Mouse (Mus musculus): ENCODE measurements at regions not wholly inside any gene's neighbourhood (a gene's known extent, or its start where the extent isn't known, plus 50 kb on each side); places are given as distances from the start of the nearest gene placed in this dataset.
"Not testable (repeated sequence)": the region's sequence is repeated elsewhere in the genome, so short reads cannot be mapped to it uniquely, and the experiment has no call there.

- ATAC-seq (ENCODE audit: poor library complexity, severe bottlenecking) = no peak
Measured at GRCm38 (mm10) chr7:75360874-75361273, 51.8 kb upstream of the Sv2b start.

DNA sequence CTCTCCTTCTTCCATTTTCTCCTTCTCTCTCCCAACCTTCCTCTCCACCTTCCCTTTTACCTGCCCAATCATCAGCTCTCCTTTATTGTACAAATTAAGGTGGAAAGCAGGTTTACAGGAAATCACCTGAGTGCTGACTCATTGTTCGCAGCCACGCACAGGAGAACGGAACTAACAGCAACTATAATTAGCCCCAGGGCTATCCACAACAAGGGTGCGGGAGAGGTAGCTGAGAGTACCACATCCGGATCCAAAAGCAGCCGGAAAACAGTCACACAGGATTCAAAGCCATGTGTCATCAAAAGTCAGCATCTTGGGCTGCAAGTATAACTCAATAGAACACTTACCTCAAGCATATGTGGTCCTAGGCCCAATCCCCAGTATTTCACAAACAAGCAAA, 53.5 kb upstream of the Sv2b start:
- peak; percentile 47 for ATAC-seq (ENCODE audit: poor library complexity, severe bottlenecking)

DNA sequence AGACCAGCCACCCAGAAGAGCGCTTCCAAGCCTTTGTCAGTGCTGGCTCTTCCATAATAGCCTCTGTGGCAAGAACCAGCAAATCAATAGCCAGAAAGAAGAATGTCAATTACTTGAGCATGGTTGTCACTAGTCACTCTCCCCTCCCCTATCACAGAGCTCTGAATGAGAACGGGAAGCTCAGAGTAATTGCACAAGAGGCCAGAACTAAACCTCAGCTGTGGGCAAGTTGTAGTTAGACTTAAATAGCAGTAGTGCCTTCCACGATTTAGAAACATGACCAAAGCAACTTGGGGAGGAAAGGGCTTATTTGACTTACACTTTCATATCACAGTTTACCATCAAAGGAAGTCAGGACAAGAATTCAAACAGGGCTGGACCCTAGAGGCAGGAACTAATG, 56.4 kb upstream of the Sv2b start:
- peak; percentile 82 for ATAC-seq (ENCODE audit: poor library complexity, severe bottlenecking)

DNA sequence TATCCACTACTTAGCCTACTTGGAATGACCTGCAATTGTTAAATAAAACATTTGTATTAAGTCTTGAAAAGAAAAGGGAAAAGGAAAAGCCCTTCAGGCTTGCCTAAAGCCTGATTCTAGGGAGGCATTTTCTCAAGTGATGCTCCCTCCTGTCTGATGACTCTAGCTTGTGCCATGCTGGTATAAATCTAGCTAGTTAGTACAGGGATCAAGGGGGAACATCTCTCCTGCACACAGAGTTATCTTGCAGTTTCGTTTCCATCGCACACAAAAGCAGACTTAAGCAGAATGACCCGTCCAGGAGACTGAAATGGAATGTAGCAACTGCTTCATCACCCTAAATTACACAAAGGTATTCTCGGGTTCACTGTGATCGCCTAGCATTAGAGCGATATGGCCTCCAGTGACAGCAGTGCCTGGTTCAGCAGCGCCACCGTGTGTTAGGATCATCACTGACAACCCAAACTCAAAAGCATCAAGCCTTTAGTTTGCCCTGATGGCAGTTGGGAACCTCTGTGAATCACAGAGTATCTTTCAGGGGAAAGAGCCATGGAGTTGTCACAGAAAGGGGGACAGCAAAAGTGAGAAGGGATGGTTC, 57.3 kb upstream of the Sv2b start:
- ATAC-seq (ENCODE audit: poor library complexity, severe bottlenecking) = peak; percentile 50

DNA sequence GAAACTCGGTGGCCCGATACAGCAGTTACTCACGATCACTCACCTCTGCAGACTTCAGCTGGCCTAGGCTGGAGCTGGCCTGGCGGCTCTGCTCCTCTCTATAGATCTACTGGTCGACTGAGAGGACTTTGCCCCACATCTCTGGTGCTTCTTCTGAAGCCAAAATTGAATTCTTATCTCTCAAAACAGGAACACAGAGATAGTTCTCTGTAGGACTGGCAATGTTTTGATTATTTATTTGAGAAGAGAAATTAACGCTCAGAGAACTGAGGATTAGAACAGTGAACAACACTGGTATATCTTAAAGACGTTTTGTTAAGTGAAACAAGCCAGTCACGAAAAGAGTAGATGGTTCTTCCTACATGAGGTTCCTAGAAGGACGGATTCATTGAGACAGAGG, 59.3 kb upstream of the Sv2b start:
- ATAC-seq (ENCODE audit: poor library complexity, severe bottlenecking) = no peak

GRCm38 (mm10) chr7:75369366-75369765, 60.3 kb upstream of the Sv2b start:
- ATAC-seq (ENCODE audit: poor library complexity, severe bottlenecking) = no peak

DNA sequence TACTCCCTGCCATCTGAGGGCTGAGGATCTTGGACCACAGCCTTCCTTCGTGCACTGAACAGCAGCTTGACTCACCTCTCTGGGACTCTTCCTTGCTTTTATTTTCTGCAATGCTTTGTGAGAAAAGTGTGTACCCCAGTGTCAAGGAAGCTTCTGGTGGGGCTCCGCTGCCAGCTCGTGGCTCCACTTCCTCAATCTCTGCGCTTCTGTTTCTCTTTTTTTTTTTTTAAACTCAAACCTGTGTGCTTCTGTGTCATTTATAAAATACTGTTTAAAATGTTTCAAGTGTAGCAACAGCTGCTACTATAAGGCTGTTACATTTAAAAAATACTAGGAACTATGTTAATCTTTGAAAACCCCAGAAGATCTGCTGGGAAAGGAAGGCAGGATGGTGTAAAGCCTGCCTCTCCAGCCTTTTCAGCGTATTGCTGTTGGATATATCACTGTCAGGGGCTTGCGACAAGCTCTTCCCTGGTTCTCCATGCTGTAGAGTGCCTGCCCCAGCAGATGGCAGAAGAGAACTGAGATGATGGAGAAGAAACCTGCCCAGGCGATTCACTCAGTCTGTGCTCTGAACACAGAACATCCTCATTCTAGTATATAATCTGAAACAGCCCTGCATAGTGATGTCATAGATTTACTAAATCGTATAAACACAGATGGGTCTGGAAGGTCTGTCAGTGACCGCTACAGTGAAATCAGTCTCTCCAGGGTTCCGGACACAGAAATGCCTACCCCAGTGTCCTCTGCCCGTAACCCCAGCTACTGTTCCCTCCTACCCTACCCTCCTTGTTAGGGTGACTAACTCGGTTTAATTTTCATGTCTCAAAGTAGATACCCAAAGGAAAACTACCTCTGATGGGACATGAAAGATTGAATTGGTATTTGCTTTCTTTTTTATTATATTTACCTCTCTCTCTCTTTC, 61.8 kb upstream of the Sv2b start:
- ATAC-seq (ENCODE audit: poor library complexity, severe bottlenecking) = peak; percentile 75

DNA sequence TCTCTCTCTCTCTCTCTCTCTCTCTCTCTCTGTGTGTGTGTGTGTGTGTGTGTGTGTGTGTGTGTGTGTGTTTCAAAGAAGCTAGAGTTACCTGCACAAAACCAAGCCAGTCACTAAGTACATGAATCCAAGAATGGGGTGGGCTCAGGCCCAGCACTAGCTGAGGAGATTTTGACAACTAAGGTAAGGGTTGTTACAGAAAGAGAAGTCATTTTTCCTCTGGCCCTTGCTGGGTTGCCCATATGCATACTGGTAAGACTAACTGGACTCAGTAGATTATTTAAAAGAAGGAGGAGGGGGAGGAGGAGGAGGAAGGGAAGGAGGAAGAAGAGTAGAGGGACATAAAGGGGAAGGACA, 62.4 kb upstream of the Sv2b start:
- no peak for ATAC-seq (ENCODE audit: poor library complexity, severe bottlenecking)

DNA sequence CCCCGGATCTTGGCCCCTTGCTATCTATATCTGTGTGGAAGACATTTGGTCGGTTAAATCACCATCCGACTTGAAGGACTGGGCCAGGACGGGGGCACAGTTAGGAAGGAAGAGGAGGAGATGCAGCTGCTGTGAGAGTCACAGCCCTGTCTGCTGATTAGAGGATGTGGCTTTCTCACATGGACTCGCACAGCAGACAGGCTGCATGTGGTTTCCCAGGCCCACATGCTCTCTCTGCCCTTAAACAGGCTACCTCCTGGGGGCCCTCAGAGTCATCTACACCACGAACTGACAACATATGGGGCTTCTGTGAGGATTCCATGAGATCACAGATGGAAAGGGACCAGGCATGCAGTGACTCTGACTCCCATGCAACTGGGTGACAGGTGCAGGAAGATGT, 62.9 kb upstream of the Sv2b start:
- ATAC-seq (ENCODE audit: poor library complexity, severe bottlenecking) = peak; percentile 74

DNA sequence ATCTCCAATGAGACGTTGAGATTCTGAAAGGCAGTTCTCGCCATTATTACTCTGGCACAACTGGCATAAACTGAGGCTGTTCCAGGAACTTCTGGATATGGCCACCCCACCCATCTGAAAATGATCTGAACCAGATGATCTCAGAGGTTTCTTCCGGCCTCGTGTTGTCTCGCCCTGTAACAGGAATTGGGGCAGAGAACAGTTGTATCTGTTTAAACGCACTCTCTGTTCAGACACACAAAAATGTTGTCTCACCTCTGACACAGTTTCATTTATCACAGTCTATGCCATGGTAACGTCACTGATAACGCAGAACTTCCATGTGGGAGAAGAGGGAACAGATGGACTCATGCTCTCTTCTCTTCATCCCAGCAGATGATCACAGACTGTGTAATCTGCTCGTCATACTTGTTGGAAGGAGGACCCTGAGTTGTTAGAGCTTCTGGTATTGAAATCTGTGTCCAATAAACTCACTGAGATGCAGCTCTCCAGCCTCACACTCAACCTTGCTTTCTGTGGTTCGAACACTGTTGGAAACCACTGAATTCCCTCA, 63.9 kb upstream of the Sv2b start:
- ATAC-seq (ENCODE audit: poor library complexity, severe bottlenecking) = no peak

DNA sequence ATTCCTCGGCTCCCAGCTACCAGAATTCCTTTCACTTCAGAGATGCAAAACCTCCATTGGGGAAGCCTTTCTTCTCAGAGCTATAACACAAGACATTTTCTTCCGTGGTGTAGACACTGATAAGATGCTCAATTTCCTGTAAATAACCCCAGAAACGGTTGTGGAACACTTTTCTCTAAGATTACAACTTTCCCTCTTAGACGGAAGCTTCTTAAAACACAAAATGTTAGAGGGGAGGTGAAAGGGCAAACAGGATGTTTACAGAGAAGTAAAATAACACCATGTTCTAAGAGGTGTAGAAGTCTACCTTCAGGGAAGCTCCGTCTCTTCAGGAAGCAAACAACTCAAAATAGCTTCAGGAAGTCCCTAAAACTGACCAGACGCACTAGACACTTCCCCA, 65.4 kb upstream of the Sv2b start:
- no peak for ATAC-seq (ENCODE audit: poor library complexity, severe bottlenecking)

- no peak for ATAC-seq (ENCODE audit: poor library complexity, severe bottlenecking)
Measured at GRCm38 (mm10) chr7:75379595-75379994, 70.5 kb upstream of the Sv2b start.

- no peak for ATAC-seq (ENCODE audit: poor library complexity, severe bottlenecking)
Measured at GRCm38 (mm10) chr7:75384506-75384911, 70.8 kb upstream of the Akap13 start.

GRCm38 (mm10) chr7:75387033-75387432, 68.3 kb upstream of the Akap13 start:
- ATAC-seq (ENCODE audit: poor library complexity, severe bottlenecking) = no peak

GRCm38 (mm10) chr7:75387821-75388431, 67.4 kb upstream of the Akap13 start:
- no peak for ATAC-seq (ENCODE audit: poor library complexity, severe bottlenecking)

DNA sequence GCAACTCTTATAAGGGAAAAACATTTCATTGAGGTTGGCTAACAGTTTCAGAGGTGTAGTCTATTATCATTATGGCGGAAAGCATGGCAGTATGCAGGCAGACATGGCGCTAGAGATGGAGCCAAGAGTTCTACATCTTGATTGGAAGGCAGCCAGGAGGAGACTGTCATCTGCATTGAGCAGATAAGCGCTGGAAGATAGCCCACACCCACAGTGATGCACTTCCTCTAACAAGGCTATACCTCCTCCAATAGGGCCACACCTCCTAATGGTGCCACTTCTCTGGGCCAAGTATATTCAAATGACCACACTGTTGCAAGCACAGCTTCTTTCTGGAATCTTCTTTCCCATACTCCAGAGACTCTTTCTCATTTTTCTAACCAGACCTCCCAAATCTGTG, 65.2 kb upstream of the Akap13 start:
- peak; percentile 43; the same call in 1 of the 2 replicates for ATAC-seq (ENCODE audit: poor library complexity, severe bottlenecking)

- no peak for ATAC-seq (ENCODE audit: poor library complexity, severe bottlenecking)
Measured at GRCm38 (mm10) chr7:75392783-75393182, 62.6 kb upstream of the Akap13 start.

- no peak for ATAC-seq (ENCODE audit: poor library complexity, severe bottlenecking)
Measured at GRCm38 (mm10) chr7:75393466-75393865, 61.9 kb upstream of the Akap13 start.

GRCm38 (mm10) chr7:75394866-75395580, 60.3 kb upstream of the Akap13 start:
- ATAC-seq (ENCODE audit: poor library complexity, severe bottlenecking) = no peak

DNA sequence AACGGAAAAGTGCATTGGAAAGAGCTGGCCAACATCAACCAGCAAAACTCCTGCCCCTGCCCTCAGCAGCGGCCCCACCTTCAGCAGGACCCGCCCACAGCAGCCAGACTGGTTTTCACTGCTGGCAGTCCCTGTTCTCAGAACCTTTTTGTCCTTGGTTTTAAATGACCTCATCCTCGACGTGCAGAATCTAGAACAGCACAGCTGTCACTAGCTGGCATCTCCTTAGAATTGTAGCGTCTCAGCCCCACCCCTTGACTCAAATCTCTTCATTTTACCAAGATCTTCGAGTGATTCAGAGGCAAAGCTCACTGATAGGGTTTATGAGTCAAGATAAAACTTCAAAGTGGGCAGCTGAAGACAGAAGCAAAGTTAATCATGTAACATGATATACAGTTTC, 57.8 kb upstream of the Akap13 start:
- no peak for ATAC-seq (ENCODE audit: poor library complexity, severe bottlenecking)

DNA sequence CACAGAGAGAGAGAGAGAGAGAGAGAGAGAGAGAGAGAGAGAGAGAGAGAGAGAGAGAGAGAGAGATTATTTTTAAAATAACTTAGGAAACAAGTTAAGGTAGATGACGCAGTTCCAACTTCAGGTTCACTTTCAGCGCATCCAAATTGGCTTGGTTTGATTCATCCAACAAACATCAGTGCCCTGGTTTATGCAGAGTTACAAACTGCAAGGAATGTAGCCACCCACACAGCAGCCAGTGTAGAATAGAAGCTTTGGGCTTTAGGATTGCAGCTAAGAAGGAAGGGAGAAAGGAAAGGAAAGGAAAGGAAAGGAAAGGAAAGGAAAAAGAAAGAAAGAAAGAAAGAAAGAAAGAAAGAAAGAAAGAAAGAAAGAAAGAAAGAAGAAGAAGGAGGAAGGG, 56.9 kb upstream of the Akap13 start:
- not testable (repeated sequence) for ATAC-seq (ENCODE audit: poor library complexity, severe bottlenecking)

All from megakaryocyte, adult 5-6 weeks (primary cell).